Mouse (Mus musculus) kidney, embryonic 15.5 days (tissue): Measurements from ENCODE around the gene Nid1. TPM values are rescaled to one million over a fixed set of nuclear protein-coding genes. Genes with fewer than 3 reads are reported as not detected.

Experiments used
- ATAC-seq: fragments of 200-750 bp; cut with Nextera tagmentation; replicated peaks from 2 replicates; pipeline ENCODE4 v1.8.0; 2017; ENCODE audit warnings: moderate TSS enrichment; ENCODE audit not compliant: low FRiP score
- H3K27ac ChIP-seq: fragments of 300-500 bp; sonication (generic); 2 replicates; pipeline ENCODE4 v1.5.1; 2015; ENCODE audit warnings: mild to moderate bottlenecking, inconsistent platforms
- H3K27me3 ChIP-seq: fragments of 300-500 bp; sonication (generic); 2 replicates; pipeline ENCODE4 v1.6.1; 2015; ENCODE audit warnings: inconsistent platforms
- H3K36me3 ChIP-seq: fragments of 300-500 bp; sonication (generic); 2 replicates; pipeline ENCODE4 v1.6.1; 2015; ENCODE audit warnings: inconsistent platforms
- H3K4me1 ChIP-seq: fragments of 300-500 bp; sonication (generic); 2 replicates; pipeline ENCODE4 v1.6.1; 2015; ENCODE audit warnings: inconsistent platforms
- H3K4me2 ChIP-seq: fragments of 300-500 bp; sonication (generic); 2 replicates; pipeline ENCODE4 v1.6.1; 2015; ENCODE audit warnings: moderate library complexity, mild to moderate bottlenecking, inconsistent platforms
- H3K4me3 ChIP-seq: fragments of 300-500 bp; sonication (generic); replicated peaks from 2 replicates; pipeline ENCODE4 v1.5.1; 2015; ENCODE audit warnings: mild to moderate bottlenecking, inconsistent platforms
- H3K9ac ChIP-seq: fragments of 300-500 bp; sonication (generic); 2 replicates; pipeline ENCODE4 v1.6.1; 2015; ENCODE audit warnings: mild to moderate bottlenecking, inconsistent platforms
- H3K9me3 ChIP-seq: fragments of 300-500 bp; sonication (generic); replicated peaks from 2 replicates; pipeline ENCODE4 v1.6.1; 2016; ENCODE audit warnings: inconsistent platforms
- WGBS: fragments of 180-500 bp; shearing (Covaris S2); methylation state at CpG from one replicate; pipeline ENCODE4 v1.1.7; 2015; ENCODE audit warnings: mixed read lengths; 5-methylcytosine and 5-hydroxymethylcytosine counted together
- polyA plus RNA-seq: library from polyadenylated mRNA; unstranded; fragments of >200 nt; fragmentation: Nextera tagmentation; extraction: Ambion mirVana; gene quantifications from 2 replicates; pipeline ENCODE4 v1.2.1, GENCODE M21; 2015

Nid1 gene
- polyA plus RNA-seq, 1 experiment from 2014 or later: 104 TPM

GRCm38 (mm10) chr13:13481875-13482674 is 44.7 kb downstream of the Nid1 start:
- H3K9me3 ChIP-seq: no peaks in the 10 kb centered on the region
- peaks cover 58% of the 10 kb centered on the region for H3K36me3 ChIP-seq
- H3K4me1 ChIP-seq: 0 out of 2 replicates have a peak, but pooled peaks cover 4% of the 10 kb centered on the region
- no peaks in the 10 kb centered on the region for H3K27me3 ChIP-seq
- H3K4me2 ChIP-seq: no peak overlapping the region
- 0 out of 2 replicates have a peak, but pooled peaks have one; percentile 5 for ATAC-seq
- WGBS: 85% methylated on average over 16 of the region's 16 CpGs
- H3K9ac ChIP-seq: no peak overlapping the region
- no peak overlapping the region for H3K4me3 ChIP-seq
- H3K27ac ChIP-seq: no peak overlapping the region

- H3K9me3 ChIP-seq: no peaks in the 10 kb centered on the region
- 32% methylated on average over 7 of the region's 7 CpGs for WGBS
Measured at GRCm38 (mm10) chr13:13484351-13484751, 47.0 kb downstream of the Nid1 start.

GRCm38 (mm10) chr13:13484883-13485282 is 47.5 kb downstream of the Nid1 start:
- ATAC-seq: no peak
- Histone ChIP-seq H3K4me3 (no peak overlapping the region), H3K36me3 (peaks cover 65% of the 10 kb centered on the region), H3K27ac (no peak overlapping the region), H3K4me2 (no peak overlapping the region), H3K9me3 (no peaks in the 10 kb centered on the region), H3K4me1 (0 out of 2 replicates have a peak, but pooled peaks cover 4% of the 10 kb centered on the region), H3K9ac (no peak overlapping the region), H3K27me3 (no peaks in the 10 kb centered on the region)
- WGBS: 63% methylated on average over 2 of the region's 2 CpGs

More at GRCm38 (mm10) chr13:13484351-13484751, 47.0 kb downstream of the Nid1 start:
- peaks cover 62% of the 10 kb centered on the region for H3K36me3 ChIP-seq
- no peak overlapping the region for H3K9ac ChIP-seq
- ATAC-seq: no peak
- no peak overlapping the region for H3K4me3 ChIP-seq
- H3K27ac ChIP-seq: no peak overlapping the region
- no peak overlapping the region for H3K4me2 ChIP-seq
- H3K27me3 ChIP-seq: no peaks in the 10 kb centered on the region
- H3K4me1 ChIP-seq: 0 out of 2 replicates have a peak, but pooled peaks cover 4% of the 10 kb centered on the region

GRCm38 (mm10) chr13:13485682-13486081 is 48.3 kb downstream of the Nid1 start:
- Histone ChIP-seq H3K4me3 (no peak overlapping the region), H3K4me1 (0 out of 2 replicates have a peak, but pooled peaks cover 4% of the 10 kb centered on the region), H3K4me2 (no peak overlapping the region), H3K27ac (no peak overlapping the region), H3K36me3 (peaks cover 68% of the 10 kb centered on the region), H3K9ac (no peak overlapping the region), H3K27me3 (no peaks in the 10 kb centered on the region), H3K9me3 (no peaks in the 10 kb centered on the region)
- ATAC-seq: no peak
- 77% methylated on average over 4 of the region's 4 CpGs for WGBS

- H3K4me3 ChIP-seq: no peak overlapping the region
- H3K4me2 ChIP-seq: no peak overlapping the region
- 0 out of 2 replicates have a peak, but pooled peaks cover 8% of the 10 kb centered on the region for H3K4me1 ChIP-seq
- H3K27me3 ChIP-seq: no peaks in the 10 kb centered on the region
- WGBS: 100% methylated on average over 1 of the region's 1 CpGs
- no peak overlapping the region for H3K27ac ChIP-seq
- H3K9ac ChIP-seq: no peak overlapping the region
- no peaks in the 10 kb centered on the region for H3K9me3 ChIP-seq
- peaks cover 54% of the 10 kb centered on the region for H3K36me3 ChIP-seq
- no peak for ATAC-seq
Measured at GRCm38 (mm10) chr13:13487851-13488250, 50.5 kb downstream of the Nid1 start.

- Histone ChIP-seq H3K4me2 (no peak overlapping the region), H3K4me1 (0 out of 2 replicates have a peak, but pooled peaks cover 4% of the 10 kb centered on the region), H3K27ac (no peak overlapping the region), H3K4me3 (no peak overlapping the region), H3K9ac (no peak overlapping the region), H3K27me3 (no peaks in the 10 kb centered on the region), H3K36me3 (peaks cover 51% of the 10 kb centered on the region), H3K9me3 (no peaks in the 10 kb centered on the region)
- WGBS: 74% methylated on average over 5 of the region's 5 CpGs
- ATAC-seq: no peak
Measured at GRCm38 (mm10) chr13:13489861-13490260, 52.5 kb downstream of the Nid1 start.

GRCm38 (mm10) chr13:13492151-13492550 is 54.8 kb downstream of the Nid1 start:
- ATAC-seq: peak; percentile 87

GRCm38 (mm10) chr13:13493517-13493916 is 56.2 kb downstream of the Nid1 start:
- Histone ChIP-seq H3K36me3 (peaks cover 38% of the 10 kb centered on the region; the same call in 1 of the 2 replicates), H3K4me2 (no peak overlapping the region), H3K27me3 (no peaks in the 10 kb centered on the region), H3K27ac (no peak overlapping the region), H3K9me3 (no peaks in the 10 kb centered on the region), H3K4me3 (no peak overlapping the region), H3K9ac (no peak overlapping the region), H3K4me1 (0 out of 2 replicates have a peak, but pooled peaks cover 4% of the 10 kb centered on the region)
- ATAC-seq: no peak
- 39% methylated on average over 3 of the region's 3 CpGs for WGBS

More at GRCm38 (mm10) chr13:13492151-13492550, 54.8 kb downstream of the Nid1 start:
- Histone ChIP-seq H3K27me3 (no peaks in the 10 kb centered on the region), H3K9me3 (no peaks in the 10 kb centered on the region), H3K27ac (peak overlapping the region; percentile 64), H3K4me1 (0 out of 2 replicates have a peak, but pooled peaks cover 4% of the 10 kb centered on the region), H3K36me3 (peaks cover 48% of the 10 kb centered on the region; the same call in 1 of the 2 replicates), H3K4me3 (no peak overlapping the region), H3K4me2 (no peak overlapping the region), H3K9ac (no peak overlapping the region)
- WGBS: 31% methylated on average over 2 of the region's 2 CpGs

GRCm38 (mm10) chr13:13498022-13498421 is 60.7 kb downstream of the Nid1 start:
- Histone ChIP-seq H3K4me3 (no peak overlapping the region), H3K9me3 (no peaks in the 10 kb centered on the region), H3K36me3 (peaks cover 49% of the 10 kb centered on the region), H3K4me2 (no peak overlapping the region), H3K9ac (no peak overlapping the region), H3K27me3 (no peaks in the 10 kb centered on the region), H3K4me1 (peaks cover 4% of the 10 kb centered on the region; the same call in 1 of the 2 replicates), H3K27ac (no peak overlapping the region)
- ATAC-seq: peak; percentile 40; the same call in 1 of the 2 replicates
- 23% methylated on average over 2 of the region's 2 CpGs for WGBS

- Histone ChIP-seq H3K36me3 (peaks cover 43% of the 10 kb centered on the region), H3K4me3 (no peak overlapping the region), H3K4me1 (peaks cover 22% of the 10 kb centered on the region), H3K9me3 (no peaks in the 10 kb centered on the region), H3K4me2 (no peak overlapping the region), H3K9ac (no peak overlapping the region), H3K27me3 (no peaks in the 10 kb centered on the region), H3K27ac (peak overlapping the region; percentile 87; the same call in 1 of the 2 replicates)
- WGBS: 92% methylated on average over 10 of the region's 10 CpGs
- no peak for ATAC-seq
Measured at GRCm38 (mm10) chr13:13502406-13502805, 65.1 kb downstream of the Nid1 start.

GRCm38 (mm10) chr13:13503695-13504386 is 66.5 kb downstream of the Nid1 start:
- H3K4me3 ChIP-seq: no peak overlapping the region
- no peak overlapping the region for H3K9ac ChIP-seq
- no peaks in the 10 kb centered on the region for H3K9me3 ChIP-seq
- ATAC-seq: peak; percentile 65; the same call in 1 of the 2 replicates
- H3K27me3 ChIP-seq: no peaks in the 10 kb centered on the region
- peaks cover 58% of the 10 kb centered on the region for H3K36me3 ChIP-seq
- peak overlapping the region; percentile 87 for H3K27ac ChIP-seq
- no peak overlapping the region for H3K4me2 ChIP-seq
- 22% methylated on average over 4 of the region's 4 CpGs for WGBS
- H3K4me1 ChIP-seq: peaks cover 22% of the 10 kb centered on the region

GRCm38 (mm10) chr13:13505063-13505462 is 67.7 kb downstream of the Nid1 start:
- 71% methylated on average over 5 of the region's 5 CpGs for WGBS
- Histone ChIP-seq H3K4me3 (no peak overlapping the region), H3K4me2 (no peak overlapping the region), H3K27me3 (no peaks in the 10 kb centered on the region), H3K9ac (no peak overlapping the region), H3K27ac (peak overlapping the region; percentile 87), H3K36me3 (peaks cover 61% of the 10 kb centered on the region), H3K4me1 (peaks cover 22% of the 10 kb centered on the region), H3K9me3 (no peaks in the 10 kb centered on the region)
- ATAC-seq: no peak
